17 mouse cellular contexts compared by ENCODE assay signal in the genomic region with DNA sequence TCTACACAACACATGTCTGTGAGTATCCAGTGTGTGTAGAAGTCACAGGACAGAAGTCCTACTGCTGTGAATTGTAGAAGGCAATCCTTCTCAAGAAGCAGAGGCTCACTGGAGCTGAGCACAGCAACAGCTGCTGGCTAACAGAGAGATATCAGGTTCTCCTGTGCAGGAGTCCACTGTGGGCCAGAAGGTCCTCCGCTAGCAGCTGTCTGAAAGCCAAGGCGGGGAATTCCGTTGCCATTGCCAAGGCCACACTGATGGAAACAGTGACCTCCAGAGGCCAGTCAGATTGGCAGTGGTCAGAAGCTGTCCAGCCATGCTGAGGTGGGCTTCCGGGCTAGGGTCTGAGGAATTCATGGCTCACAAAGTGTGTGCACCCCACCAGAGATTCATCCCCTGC. TPM values are rescaled to one million over a fixed set of nuclear protein-coding genes. Genes with fewer than 3 reads are reported as not detected.
A peak's percentile ranks its signal among the peaks of the same experiment; 100 is the strongest.
DNase-seq lines count a peak whose midpoint lies in the region; ATAC-seq and TF ChIP-seq lines count a peak whose summit lies in the region.
"Had no signal": no experiment of that assay in that cellular context is flagged by ENCODE, and none has a peak within 500 bp of the region (broad histone marks: within the 10 kb centered on the region; RNA-seq: fewer than 3 reads in every experiment).

No protein-coding gene starts in this region.

- H3K4me1 ChIP-seq in heart, adult 2 months (ENCODE audit: control insufficient read depth, insufficient read depth, low read length), result no peaks in the 10 kb centered on the region
- peaks cover 15% of the 10 kb centered on the region for H3K4me1 ChIP-seq in heart, embryonic 10.5 days
- H3K4me1 ChIP-seq in liver, adult 2 months (ENCODE audit: control insufficient read depth, insufficient read depth, low read length), result peaks cover 2% of the 10 kb centered on the region
- H3K4me1 ChIP-seq in liver, embryonic 12.5 days, result peaks cover 12% of the 10 kb centered on the region; the same call in 1 of the 2 replicates
- H3K4me1 ChIP-seq in midbrain, embryonic 16.5 days (ENCODE audit: control insufficient read depth, insufficient read depth, low read length), result no peaks in the 10 kb centered on the region
- H3K4me1 ChIP-seq: forebrain, embryonic 13.5 days had no signal

- H3K27me3 ChIP-seq in heart, adult 2 months (ENCODE audit: control insufficient read depth, insufficient read depth, low read length), result no peaks in the 10 kb centered on the region
- H3K27me3 ChIP-seq in heart, embryonic 10.5 days (ENCODE audit: insufficient read depth, poor library complexity, severe bottlenecking), result no peaks in the 10 kb centered on the region
- no peaks in the 10 kb centered on the region for H3K27me3 ChIP-seq in liver, adult 2 months (ENCODE audit: control insufficient read depth, insufficient read depth, low read length)
- no peaks in the 10 kb centered on the region; the same call in 1 of the 2 replicates for H3K27me3 ChIP-seq in liver, embryonic 12.5 days (replicated peaks)
- no peaks in the 10 kb centered on the region for H3K27me3 ChIP-seq in midbrain, embryonic 16.5 days (ENCODE audit: control insufficient read depth, insufficient read depth, low read depth, low read length)
- H3K27me3 ChIP-seq: forebrain, embryonic 13.5 days; liver, embryonic 13.5 days had no signal

- no peak overlapping the region for H3K4me3 ChIP-seq in heart, adult 2 months
- no peak overlapping the region for H3K4me3 ChIP-seq in heart, embryonic 10.5 days
- no peak overlapping the region for H3K4me3 ChIP-seq in liver, adult 2 months (ENCODE audit: insufficient read depth, low read depth, low read length)
- no peak overlapping the region for H3K4me3 ChIP-seq in liver, embryonic 12.5 days
- H3K4me3 ChIP-seq in midbrain, embryonic 16.5 days (ENCODE audit: low read depth, low read length), result no peak overlapping the region
- H3K4me3 ChIP-seq: forebrain, embryonic 13.5 days; layer of hippocampus, adult 2 months; liver, embryonic 13.5 days had no signal

- no peak for TF ChIP-seq EP300 in heart, adult 2 months (IDR thresholded peaks at IDR 0.05; ENCODE audit: insufficient read depth, low read depth, low read length)

- no peaks in the 10 kb centered on the region for H3K79me2 ChIP-seq in heart, adult 2 months (replicated peaks; ENCODE audit: control insufficient read depth, insufficient read depth, low read length)
- no peaks in the 10 kb centered on the region for H3K79me2 ChIP-seq in liver, adult 2 months (ENCODE audit: control insufficient read depth, insufficient read depth, low read length)

- H3K9ac ChIP-seq in heart, adult 2 months (ENCODE audit: low read depth, low read length), result no peak overlapping the region
- H3K9ac ChIP-seq in liver, adult 2 months (ENCODE audit: low read depth, low read length), result no peak overlapping the region
- no peak overlapping the region for H3K9ac ChIP-seq in liver, embryonic 12.5 days
- H3K9ac ChIP-seq in midbrain, embryonic 16.5 days (ENCODE audit: low read depth, low read length), result no peak overlapping the region
- H3K9ac ChIP-seq: forebrain, embryonic 13.5 days; liver, embryonic 13.5 days had no signal

- intact Hi-C loops in heart, adult 2 months (cut with DNase I), result no loop called here

- no peaks in the 10 kb centered on the region for H3K9me3 ChIP-seq in heart, embryonic 10.5 days
- no peaks in the 10 kb centered on the region for H3K9me3 ChIP-seq in liver, embryonic 12.5 days (replicated peaks)
- no peaks in the 10 kb centered on the region for H3K9me3 ChIP-seq in midbrain, embryonic 16.5 days (replicated peaks; ENCODE audit: control insufficient read depth, low read length, poor library complexity, severe bottlenecking)
- H3K9me3 ChIP-seq: forebrain, embryonic 13.5 days; liver, embryonic 13.5 days had no signal

- H3K4me2 ChIP-seq in liver, embryonic 12.5 days, result no peak overlapping the region
- H3K4me2 ChIP-seq in midbrain, embryonic 16.5 days (ENCODE audit: low read length), result no peak overlapping the region
- H3K4me2 ChIP-seq: forebrain, embryonic 13.5 days; liver, embryonic 13.5 days had no signal

- ATAC-seq in liver, embryonic 12.5 days, result no peak
- ATAC-seq in midbrain, embryonic 16.5 days, result no peak
- ATAC-seq: CD4-positive, CD25-positive, alpha-beta regulatory T cell, adult 4 months; forebrain, embryonic 13.5 days; hindbrain, postnatal 0 days had no signal

- H3K27ac ChIP-seq in heart, adult 2 months, result no peak overlapping the region
- no peak overlapping the region for H3K27ac ChIP-seq in heart, embryonic 10.5 days
- no peak overlapping the region for H3K27ac ChIP-seq in liver, adult 2 months (replicated peaks; ENCODE audit: insufficient read depth, low read depth, low read length)
- no peak overlapping the region for H3K27ac ChIP-seq in liver, embryonic 12.5 days
- H3K27ac ChIP-seq in midbrain, embryonic 16.5 days (ENCODE audit: low read length), result no peak overlapping the region
- H3K27ac ChIP-seq: forebrain, embryonic 13.5 days; hindbrain, postnatal 0 days; layer of hippocampus, adult 2 months; liver, embryonic 13.5 days had no signal

- WGBS in heart, adult 2 months, result 47% methylated on average over 4 of the region's 4 CpGs
- WGBS in heart, embryonic 10.5 days, result 59% methylated on average over 4 of the region's 4 CpGs
- 33% methylated on average over 4 of the region's 4 CpGs for WGBS in liver, adult 2 months
- 58% methylated on average over 4 of the region's 4 CpGs for WGBS in liver, embryonic 12.5 days (ENCODE audit: insufficient replicate concordance)
- WGBS in midbrain, embryonic 16.5 days, result 83% methylated on average over 4 of the region's 4 CpGs

- TF ChIP-seq POLR2A in heart, adult 2 months (IDR thresholded peaks at IDR 0.05; ENCODE audit: insufficient read depth, low read depth, low read length), result no peak
- no peak for TF ChIP-seq POLR2A in liver, adult 2 months (IDR thresholded peaks at IDR 0.05; ENCODE audit: extremely low read depth, insufficient read depth, low read length)

- peak; percentile 11; the same call in 1 of the 2 replicates for TF ChIP-seq CTCF in heart, adult 2 months (IDR thresholded peaks at IDR 0.05)
- TF ChIP-seq CTCF in liver, adult 2 months (IDR thresholded peaks at IDR 0.05; ENCODE audit: low read depth, low read length), result peak; percentile 48

- no peaks in the 10 kb centered on the region for H3K36me3 ChIP-seq in heart, adult 2 months (ENCODE audit: control insufficient read depth, insufficient read depth, low read length)
- no peaks in the 10 kb centered on the region for H3K36me3 ChIP-seq in heart, embryonic 10.5 days
- H3K36me3 ChIP-seq in liver, adult 2 months (ENCODE audit: control insufficient read depth, insufficient read depth, low read length), result no peaks in the 10 kb centered on the region
- no peaks in the 10 kb centered on the region for H3K36me3 ChIP-seq in liver, embryonic 12.5 days
- H3K36me3 ChIP-seq in midbrain, embryonic 16.5 days (ENCODE audit: control insufficient read depth, insufficient read depth, low read length), result no peaks in the 10 kb centered on the region
- H3K36me3 ChIP-seq: liver, embryonic 13.5 days had no signal

- no peak for DNase-seq in heart, adult 2 months
- DNase-seq in heart, embryonic 10.5 days (ENCODE audit: low spot score), result no peak
- DNase-seq in liver, adult 2 months (ENCODE audit: extremely low read depth, low read depth, low spot score), result peak; percentile 20
- DNase-seq in gastrocnemius, postnatal 10 days, result peak; percentile 43
- no peak for DNase-seq in cerebellum, adult 11 months
- no peak for DNase-seq in cerebellum, postnatal 4 days (ENCODE audit: low spot score in 2 of 2)
- DNase-seq: liver, embryonic 13.5 days; thymus, adult 18-20 months had no signal

RNA-seq across cellular contexts. Expression of gene Hephl1, which starts 6.8 kb away (rescaled TPM):
- under 1 TPM; 0.05 to 0.16 TPM for total RNA-seq in heart, adult 2 months (2021)
- 0.06 TPM in 2 replicates for polyA plus RNA-seq in heart, adult 2 months (2012; rRNA removed)
- not detected in 2 replicates for polyA plus RNA-seq in heart, embryonic 10.5 days (2016; fragmentation: Nextera tagmentation; extraction: Ambion mirVana)
- under 0.01 TPM in 1 of 2 replicates, not detected in the other for total RNA-seq in liver, adult 2 months (2014; rRNA removed)
- not detected in 2 replicates for polyA plus RNA-seq in liver, adult 2 months (2012; rRNA removed)
- not detected in 2 replicates for polyA plus RNA-seq in liver, embryonic 12.5 days (2016; fragmentation: Nextera tagmentation; extraction: Ambion mirVana)
- under 1 TPM; 0.49 to 0.61 TPM for total RNA-seq in gastrocnemius, postnatal 10 days (2021)
- 0.06 TPM in 1 of 2 replicates, not detected in the other for polyA plus RNA-seq in midbrain, embryonic 16.5 days (2015; fragmentation: Nextera tagmentation; extraction: Ambion mirVana)
- total RNA-seq: granulocyte monocyte progenitor cell, adult 5-6 weeks; layer of hippocampus, adult 2 months had no signal
- polyA plus RNA-seq: CD4-positive, CD25-positive, alpha-beta regulatory T cell, adult 4 months; cortical plate, adult 2 months; forebrain, embryonic 13.5 days; hindbrain, postnatal 0 days; liver, embryonic 13.5 days; spleen, adult 2 months had no signal

RNA-seq across cellular contexts. Expression of gene Panx1, which starts 59.9 kb away (rescaled TPM):
- total RNA-seq in heart, adult 2 months (2021), result 1 to 10 TPM; 3.8 to 4.5 TPM
- 5.6 and 6.0 TPM in 2 replicates for polyA plus RNA-seq in heart, adult 2 months (2012; rRNA removed)
- polyA plus RNA-seq in heart, embryonic 10.5 days (2016; fragmentation: Nextera tagmentation; extraction: Ambion mirVana), result 26.9 and 43.7 TPM in 2 replicates
- 1.0 and 1.7 TPM in 2 replicates for total RNA-seq in liver, adult 2 months (2014; rRNA removed)
- 0.88 and 1.0 TPM in 2 replicates for polyA plus RNA-seq in liver, adult 2 months (2012; rRNA removed)
- 13.1 and 14.1 TPM in 2 replicates for polyA plus RNA-seq in liver, embryonic 12.5 days (2016; fragmentation: Nextera tagmentation; extraction: Ambion mirVana)
- total RNA-seq in gastrocnemius, postnatal 10 days (2021), result 10 to 100 TPM; 28.9 to 40.4 TPM
- polyA plus RNA-seq in midbrain, embryonic 16.5 days (2015; fragmentation: Nextera tagmentation; extraction: Ambion mirVana), result 165 and 168 TPM in 2 replicates

Comparison
In these comparisons a context has a peak if more than half of its experiments do, and no peak if none do; other contexts are left out.
1. DNase-seq: peak in liver, adult 2 months (single experiment) and gastrocnemius, postnatal 10 days (single experiment); none in heart, adult 2 months (0 of 2), heart, embryonic 10.5 days (single experiment), cerebellum, adult 11 months (single experiment) and cerebellum, postnatal 4 days (0 of 2).